Mouse (Mus musculus): ENCODE results near the gene Tuba1a. TPM values are rescaled to one million over a fixed set of nuclear protein-coding genes. Genes with fewer than 3 reads are reported as not detected.
"Not testable (repeated sequence)": the region's sequence is repeated elsewhere in the genome, so short reads cannot be mapped to it uniquely, and the experiment has no call there.

Tuba1a gene
- total RNA-seq, 2 experiments from 2014 or later, result 4.5 to 9.7 TPM

DNA sequence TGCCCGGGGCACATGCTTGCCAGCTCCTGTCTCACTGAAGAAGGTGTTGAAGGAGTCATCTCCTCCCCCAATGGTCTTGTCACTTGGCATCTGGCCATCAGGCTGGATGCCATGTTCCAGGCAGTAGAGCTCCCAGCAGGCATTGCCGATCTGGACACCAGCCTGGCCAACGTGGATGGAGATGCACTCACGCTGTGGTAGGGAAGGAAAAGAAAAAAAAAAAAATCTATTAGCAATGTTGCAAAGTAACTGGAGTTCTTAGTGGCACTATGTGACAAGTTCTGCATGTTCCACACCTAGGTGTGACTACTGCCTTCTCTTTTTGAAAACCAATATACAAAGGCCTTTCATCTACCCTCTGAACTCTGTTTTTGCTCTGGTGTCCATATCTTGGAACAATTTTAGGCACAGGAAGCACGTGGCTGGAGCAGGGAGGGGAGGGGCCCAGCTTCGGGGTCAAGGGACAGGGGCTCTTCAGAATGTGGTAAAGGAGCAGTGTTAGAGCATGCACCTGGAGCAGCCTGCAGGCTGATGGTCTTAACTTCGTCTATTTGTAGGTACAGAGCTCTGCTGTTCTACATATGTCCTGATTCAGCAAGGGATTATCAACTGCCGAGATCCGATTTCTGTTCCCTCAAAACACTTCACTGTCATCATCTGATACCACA lies 20.4 kb downstream of the Tuba1a start:
- not testable (repeated sequence) for ATAC-seq (replicated peaks; ENCODE audit: low FRiP score, low TSS enrichment, poor library complexity, severe bottlenecking)

DNA sequence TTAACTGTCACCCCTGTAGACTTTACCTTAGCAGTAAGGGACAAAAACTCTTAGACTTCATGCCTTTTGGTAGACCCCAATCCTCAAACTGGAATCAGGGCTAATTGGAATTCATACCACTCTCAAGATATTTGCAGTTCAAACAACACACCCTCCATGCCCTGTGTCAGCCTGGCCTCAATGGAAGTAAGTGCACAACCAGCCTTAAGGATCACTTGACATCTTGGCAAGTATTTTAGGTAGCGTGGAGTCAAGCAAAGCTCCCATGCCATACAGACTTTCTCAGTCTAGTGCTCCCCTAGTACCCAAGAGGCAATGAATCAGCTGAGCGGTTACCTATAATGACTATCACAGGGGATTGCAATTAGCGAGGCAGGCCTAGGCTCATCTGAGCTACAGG lies 22.5 kb downstream of the Tuba1a start:
- no peak for ATAC-seq (replicated peaks; ENCODE audit: low FRiP score, low TSS enrichment, poor library complexity, severe bottlenecking)

- ATAC-seq (replicated peaks; ENCODE audit: low FRiP score, low TSS enrichment, poor library complexity, severe bottlenecking), result no peak
Observed at GRCm38 (mm10) chr15:98930017-98930734, 23.3 kb downstream of the Tuba1a start.

DNA sequence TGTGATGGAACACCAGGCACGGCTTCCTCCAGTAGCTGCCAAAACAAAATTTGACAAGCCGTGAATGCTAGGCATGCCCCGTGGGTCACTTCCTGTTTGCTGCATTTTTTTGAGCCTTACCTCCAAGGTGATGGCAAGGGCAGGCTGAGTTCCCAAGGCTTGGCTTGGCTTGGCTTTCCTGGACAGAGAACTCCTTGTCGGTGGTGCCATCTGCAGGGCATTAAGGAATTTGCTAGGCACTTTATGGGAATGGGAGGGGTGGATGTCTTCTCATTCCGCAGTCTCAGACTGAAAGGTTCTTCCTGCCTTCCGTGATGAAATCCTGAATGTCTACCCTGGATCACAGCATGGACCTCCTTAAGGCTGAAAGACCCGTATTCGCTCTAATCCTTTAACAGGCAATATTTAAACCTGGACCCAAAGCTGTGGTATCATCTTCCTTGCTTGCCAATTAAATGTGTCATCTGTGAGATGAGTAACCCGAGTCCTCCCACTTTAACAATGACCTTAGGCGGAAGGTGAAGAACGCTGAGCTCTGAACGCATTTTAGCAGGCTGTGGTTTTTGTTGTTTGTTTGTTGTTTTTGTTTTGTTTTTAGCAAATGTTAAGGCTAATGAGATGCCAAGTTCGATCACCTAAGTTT lies 24.8 kb downstream of the Tuba1a start:
- ATAC-seq (replicated peaks; ENCODE audit: low FRiP score, low TSS enrichment, poor library complexity, severe bottlenecking), result peak; percentile 46

DNA sequence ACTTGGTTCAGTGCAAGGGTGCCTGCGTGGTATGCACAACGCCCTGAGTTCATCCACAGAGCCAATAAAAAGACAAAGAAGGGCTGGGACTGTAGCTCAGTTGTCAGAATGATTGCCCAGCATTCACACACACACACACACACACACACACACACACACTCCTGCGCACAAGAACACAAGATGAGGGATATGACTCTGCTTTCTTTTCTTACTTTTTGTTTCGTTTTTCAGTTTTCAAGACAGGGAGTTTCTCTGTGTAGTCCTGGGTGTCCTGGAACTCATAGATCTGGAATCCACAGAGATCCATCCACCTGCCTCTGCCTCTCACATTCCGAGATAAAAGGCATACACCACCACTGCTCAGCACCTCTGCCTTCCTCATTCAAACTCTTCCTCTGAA lies 25.9 kb downstream of the Tuba1a start:
- ATAC-seq (replicated peaks; ENCODE audit: low FRiP score, low TSS enrichment, poor library complexity, severe bottlenecking), result no peak

GRCm38 (mm10) chr15:98924682-98925081 lies 28.8 kb downstream of the Tuba1a start:
- no peak for ATAC-seq (replicated peaks; ENCODE audit: low FRiP score, low TSS enrichment, poor library complexity, severe bottlenecking)

DNA sequence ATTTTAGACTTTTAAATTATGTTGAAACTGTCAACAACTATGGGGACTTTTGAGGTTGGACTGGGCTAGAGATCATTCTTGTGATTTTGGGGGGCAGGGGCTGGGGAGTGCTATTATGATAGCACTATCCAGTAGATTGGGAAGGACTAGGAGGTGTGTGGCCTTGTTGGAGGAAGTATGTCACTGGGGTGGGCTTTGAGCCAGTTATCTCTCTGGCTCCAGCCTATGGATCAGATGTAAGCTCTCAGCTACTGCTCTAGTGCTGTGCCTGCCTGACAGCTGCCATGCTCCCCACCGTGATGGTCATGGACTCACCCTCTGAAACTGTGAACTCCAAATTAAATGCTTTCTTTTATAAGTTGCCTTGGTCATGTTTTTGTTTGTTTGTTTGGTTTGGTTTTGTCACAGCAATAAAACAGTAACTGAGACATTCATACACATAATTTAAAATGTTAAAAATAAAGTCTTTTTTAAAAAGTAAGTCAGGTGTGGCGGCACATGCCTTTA lies 30.4 kb downstream of the Tuba1a start:
- no peak for ATAC-seq (replicated peaks; ENCODE audit: low FRiP score, low TSS enrichment, poor library complexity, severe bottlenecking)

DNA sequence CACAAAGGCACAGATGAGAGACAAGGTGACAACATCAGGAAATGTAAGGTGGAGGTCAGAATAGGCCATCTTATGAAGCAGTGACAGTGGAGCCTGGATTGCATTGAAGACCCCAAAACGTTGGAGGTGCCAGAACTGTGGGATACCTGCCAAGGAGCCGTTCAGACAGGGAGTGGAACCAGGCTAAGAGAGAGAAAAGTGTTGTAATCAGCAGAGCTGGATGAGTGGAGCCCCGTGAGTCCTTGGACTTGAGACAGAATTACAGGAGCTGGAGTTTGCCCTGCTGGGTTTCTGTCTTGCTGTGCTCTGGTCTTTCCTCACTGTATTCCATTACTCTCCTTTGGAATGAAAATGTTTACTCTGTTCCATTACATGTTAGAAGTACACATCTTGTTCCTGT lies 30.9 kb downstream of the Tuba1a start:
- no peak for ATAC-seq (replicated peaks; ENCODE audit: low FRiP score, low TSS enrichment, poor library complexity, severe bottlenecking)

- no peak for ATAC-seq (replicated peaks; ENCODE audit: low FRiP score, low TSS enrichment, poor library complexity, severe bottlenecking)
Observed at GRCm38 (mm10) chr15:98921510-98921909, 32.0 kb downstream of the Tuba1a start.

DNA sequence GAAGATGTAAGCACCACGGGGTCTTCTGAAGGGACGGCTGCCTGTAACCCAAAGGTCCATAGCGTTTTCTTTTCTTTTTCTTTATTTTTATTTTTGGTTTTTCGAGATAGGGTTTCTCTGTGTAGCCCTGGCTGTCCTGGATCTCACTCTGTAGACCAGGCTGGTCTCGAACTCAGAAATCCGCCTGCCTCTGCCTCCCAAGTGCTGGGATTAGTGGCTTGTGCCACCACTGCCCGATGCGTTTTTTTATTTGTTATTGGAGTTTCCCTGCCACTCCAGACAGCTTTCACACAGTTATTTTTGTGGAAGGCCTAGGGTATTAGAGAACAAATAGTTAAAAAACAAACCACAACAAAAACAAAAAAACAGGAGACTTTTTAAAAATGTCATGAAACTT lies 35.0 kb downstream of the Tuba1a start:
- ATAC-seq (replicated peaks; ENCODE audit: low FRiP score, low TSS enrichment, poor library complexity, severe bottlenecking), result not testable (repeated sequence)

DNA sequence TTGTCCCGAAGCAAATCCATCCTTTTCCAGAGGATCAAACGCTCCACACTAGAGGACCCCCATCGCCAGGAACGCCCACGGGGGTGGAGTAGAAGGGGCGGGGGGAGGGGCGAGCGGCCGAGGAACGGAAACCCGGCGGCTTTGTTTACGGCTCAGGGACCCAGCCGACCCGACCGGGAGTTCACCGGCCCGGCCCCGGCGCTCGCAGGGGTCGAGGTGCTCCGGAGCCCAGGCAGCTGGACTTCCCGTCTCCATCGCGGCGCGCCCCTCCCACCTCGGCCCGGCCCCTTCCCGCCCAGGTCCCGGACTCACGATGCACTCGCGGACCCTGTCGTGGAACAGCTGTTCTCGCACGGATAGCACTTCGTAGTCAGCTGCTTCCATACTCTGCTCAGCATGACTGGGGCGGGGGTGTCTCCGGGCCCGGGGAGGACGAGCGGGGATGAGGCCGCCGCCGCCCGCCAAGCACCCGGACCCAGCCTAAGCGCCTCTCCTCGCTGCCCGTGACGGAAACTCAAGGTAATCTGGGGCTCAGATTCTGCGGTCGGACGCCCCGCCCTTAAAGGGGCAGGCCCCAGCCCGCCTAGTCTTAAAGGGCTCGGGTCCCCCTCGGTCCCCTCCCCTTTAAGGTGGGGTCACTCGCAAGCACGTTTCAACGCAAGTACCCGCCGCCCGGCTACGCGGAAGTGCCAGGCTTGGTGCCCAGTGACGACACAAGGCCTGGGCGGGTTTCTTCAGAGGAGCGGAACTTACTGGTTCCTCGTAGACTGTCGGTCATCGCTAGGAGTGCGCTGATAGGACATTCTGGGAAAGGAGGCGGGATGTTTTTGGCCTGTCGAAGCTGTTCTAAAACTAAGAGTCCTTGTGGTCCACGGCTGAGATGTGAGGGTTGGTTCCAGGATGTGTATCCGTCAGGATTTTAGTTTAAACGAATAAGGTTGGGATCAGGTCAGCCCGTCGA lies 35.7 kb downstream of the Tuba1a start, which contains the start of gene Lmbr1l:
Lmbr1l (minus strand) TSS at position 694 of the 961 bp plus-strand sequence.
- ATAC-seq (replicated peaks; ENCODE audit: low FRiP score, low TSS enrichment, poor library complexity, severe bottlenecking), result peak; percentile 99

GRCm38 (mm10) chr15:98917091-98917490 lies 36.4 kb downstream of the Tuba1a start:
- no peak for ATAC-seq (replicated peaks; ENCODE audit: low FRiP score, low TSS enrichment, poor library complexity, severe bottlenecking)

- ATAC-seq (replicated peaks; ENCODE audit: low FRiP score, low TSS enrichment, poor library complexity, severe bottlenecking), result no peak
Observed at GRCm38 (mm10) chr15:98916016-98916415, 37.5 kb downstream of the Tuba1a start.

DNA sequence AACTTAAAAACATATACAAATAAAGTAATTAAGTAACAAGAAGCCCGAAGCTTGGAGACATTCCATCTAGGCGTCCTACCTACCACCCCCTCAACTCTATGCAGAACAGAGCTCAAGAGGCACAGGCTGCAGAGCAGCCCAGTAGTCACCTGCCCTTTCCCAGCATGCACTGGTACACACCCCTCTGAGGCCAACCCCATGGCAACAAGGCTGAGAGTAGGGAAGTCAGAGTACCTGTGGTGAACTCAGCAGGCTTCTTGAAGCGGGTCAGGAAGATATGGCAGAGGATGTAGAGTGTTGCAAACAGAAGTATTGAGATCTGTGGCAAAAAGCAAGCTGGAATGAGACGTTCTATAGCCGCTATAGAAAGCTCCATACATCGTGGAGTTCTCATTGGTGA lies 38.6 kb downstream of the Tuba1a start:
- ATAC-seq (replicated peaks; ENCODE audit: low FRiP score, low TSS enrichment, poor library complexity, severe bottlenecking), result no peak

GRCm38 (mm10) chr15:98904692-98905091 lies 48.8 kb downstream of the Tuba1a start:
- ATAC-seq (replicated peaks; ENCODE audit: low FRiP score, low TSS enrichment, poor library complexity, severe bottlenecking), result no peak; the same call in 1 of the 2 replicates

GRCm38 (mm10) chr15:98902600-98902999 lies 50.9 kb downstream of the Tuba1a start:
- no peak for ATAC-seq (replicated peaks; ENCODE audit: low FRiP score, low TSS enrichment, poor library complexity, severe bottlenecking)

- no peak for ATAC-seq (replicated peaks; ENCODE audit: low FRiP score, low TSS enrichment, poor library complexity, severe bottlenecking)
Observed at GRCm38 (mm10) chr15:98901530-98901929, 52.0 kb downstream of the Tuba1a start.
